Mouse (Mus musculus): Measurements from ENCODE around the gene Ppie. TPM values are rescaled to one million over a fixed set of nuclear protein-coding genes. Genes with fewer than 3 reads are reported as not detected.

Gene Ppie
- polyA plus RNA-seq, 1 experiment: 19.1 TPM

- WGBS: 58% methylated on average over 4 of the region's 4 CpGs
- DNase-seq (ENCODE audit: low read depth, low spot score): no peak
These were observed 61.5 kb downstream of the Ppie start for GRCm38 (mm10) chr4:123078231-123078630.

Other genes starting within 250 kb of the Ppie start
- gene Mfsd2a, start 178.8 kb downstream of the Ppie start, polyA plus RNA-seq (2012; rRNA removed): 17.2 and 20.2 TPM in 2 replicates
- 9.8 and 11.2 TPM in 2 replicates for gene Mycl, start 144.3 kb downstream of the Ppie start, polyA plus RNA-seq (2012; rRNA removed)
- 3.0 and 3.7 TPM in 2 replicates for gene Trit1, start 123.4 kb downstream of the Ppie start, polyA plus RNA-seq (2012; rRNA removed)
- 4.0 and 6.9 TPM in 2 replicates for gene Bmp8b, start 34.8 kb downstream of the Ppie start, polyA plus RNA-seq (2012; rRNA removed)
- gene Oxct2b, start 23.7 kb downstream of the Ppie start, polyA plus RNA-seq (2012; rRNA removed): 0.15 and 0.66 TPM in 2 replicates
- gene Hpcal4, start 43.3 kb upstream of the Ppie start, polyA plus RNA-seq (2012; rRNA removed): 0.68 and 0.91 TPM in 2 replicates
- gene Nt5c1a, start 61.6 kb upstream of the Ppie start, polyA plus RNA-seq (2012; rRNA removed): 0.09 and 0.26 TPM in 2 replicates
- 0.92 and 1.2 TPM in 2 replicates for gene Heyl, start 93.6 kb upstream of the Ppie start, polyA plus RNA-seq (2012; rRNA removed)
- 77.2 and 82.4 TPM in 2 replicates for gene Pabpc4, start 122.4 kb upstream of the Ppie start, polyA plus RNA-seq (2012; rRNA removed)
- 0.21 and 0.75 TPM in 2 replicates for gene Oxct2a, start 183.7 kb upstream of the Ppie start, polyA plus RNA-seq (2012; rRNA removed)
- 4.2 and 12.7 TPM in 2 replicates for gene Bmp8a, start 203.3 kb upstream of the Ppie start, polyA plus RNA-seq (2012; rRNA removed)

Measured in large intestine, adult 2 months (tissue).